Mouse (Mus musculus): ENCODE data around the gene Lurap1l.
A peak's percentile ranks its signal among the peaks of the same experiment; 100 is the strongest.
"Not testable (repeated sequence)": the region's sequence is repeated elsewhere in the genome, so short reads cannot be mapped to it uniquely, and the experiment has no call there.

The Lurap1l gene

DNA sequence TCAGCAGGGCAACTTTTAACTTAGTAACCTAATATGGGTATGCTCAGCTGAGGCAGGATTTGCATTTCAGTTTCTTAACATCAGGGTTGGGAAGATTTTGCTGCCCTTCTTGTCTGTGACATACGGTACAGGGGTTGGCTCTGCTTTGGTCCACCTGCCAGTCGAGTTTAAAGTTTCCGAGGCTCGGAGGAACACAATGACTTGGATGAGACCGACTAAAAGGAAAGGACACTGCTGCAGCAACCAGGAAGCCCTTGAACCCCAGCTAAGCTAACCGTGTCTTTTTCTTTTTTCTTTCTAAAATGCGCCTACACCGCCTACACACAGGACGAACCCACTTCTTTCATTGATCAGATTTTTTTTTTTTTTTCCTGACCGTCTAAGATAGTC, at the start of gene Lurap1l:
Lurap1l (plus strand) TSS at position 166 of the 390 bp plus-strand sequence.
- DNase-seq (ENCODE audit: low spot score): peak; percentile 82

DNA sequence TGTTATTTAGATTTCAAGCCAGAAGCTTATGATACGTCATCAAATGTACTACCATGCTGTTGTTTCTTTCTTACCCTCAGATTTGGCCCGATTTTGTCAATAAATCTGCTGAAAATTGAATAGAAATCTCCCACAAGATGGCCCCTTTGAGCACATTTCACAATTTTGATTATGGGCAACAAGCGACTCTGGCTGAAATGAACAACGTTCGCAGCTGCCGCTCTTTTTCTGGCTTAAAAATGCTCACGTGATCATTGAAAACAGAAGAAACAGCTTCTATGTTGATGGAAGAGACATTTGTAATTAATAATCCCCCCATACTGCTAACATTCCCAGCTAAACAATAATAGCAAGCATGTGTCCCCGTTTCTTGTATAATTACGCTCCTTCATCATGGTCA, 47.5 kb upstream of the Lurap1l start:
- no peak for DNase-seq (ENCODE audit: low spot score)

DNA sequence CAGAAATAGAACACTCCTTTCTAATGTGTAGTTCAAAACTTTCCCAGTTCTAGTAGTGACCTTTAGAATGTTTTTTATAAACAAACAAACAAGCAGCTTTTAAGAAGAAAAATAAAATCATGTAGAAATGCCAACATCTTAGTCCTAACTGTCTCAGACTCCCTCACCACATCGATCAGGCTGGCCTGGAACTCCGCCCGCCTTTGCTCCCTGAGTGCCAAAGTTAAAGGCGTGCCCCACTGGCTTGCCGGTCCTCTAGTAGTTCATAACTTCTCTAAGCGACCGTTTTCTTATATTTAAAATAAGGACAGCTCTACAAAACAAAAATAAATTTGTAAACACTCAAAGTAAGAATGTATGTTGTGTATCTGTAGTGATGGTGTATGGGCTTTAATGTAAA, 46.5 kb upstream of the Lurap1l start:
- DNase-seq (ENCODE audit: low spot score): no peak

DNA sequence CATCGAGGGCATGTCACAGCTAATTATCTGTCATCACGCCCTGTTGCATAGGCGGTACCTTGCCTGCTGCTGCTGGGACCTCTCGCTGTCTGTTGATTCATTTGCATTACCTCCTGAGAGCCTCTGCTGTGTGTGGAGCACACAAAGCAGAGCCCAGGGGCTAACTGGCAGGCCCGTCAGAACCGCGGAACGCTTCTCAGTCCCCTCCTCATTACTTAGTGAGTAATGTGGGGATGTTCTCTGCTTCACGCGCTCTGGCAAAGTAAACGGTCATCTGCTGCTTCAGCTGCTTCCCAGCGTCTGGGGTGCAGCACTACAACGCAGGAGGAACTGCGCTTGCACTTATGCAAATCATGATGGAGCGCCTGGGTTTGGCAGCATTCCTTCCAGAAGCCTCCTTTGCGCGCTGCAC, 45.9 kb upstream of the Lurap1l start:
- DNase-seq (ENCODE audit: low spot score): no peak

DNA sequence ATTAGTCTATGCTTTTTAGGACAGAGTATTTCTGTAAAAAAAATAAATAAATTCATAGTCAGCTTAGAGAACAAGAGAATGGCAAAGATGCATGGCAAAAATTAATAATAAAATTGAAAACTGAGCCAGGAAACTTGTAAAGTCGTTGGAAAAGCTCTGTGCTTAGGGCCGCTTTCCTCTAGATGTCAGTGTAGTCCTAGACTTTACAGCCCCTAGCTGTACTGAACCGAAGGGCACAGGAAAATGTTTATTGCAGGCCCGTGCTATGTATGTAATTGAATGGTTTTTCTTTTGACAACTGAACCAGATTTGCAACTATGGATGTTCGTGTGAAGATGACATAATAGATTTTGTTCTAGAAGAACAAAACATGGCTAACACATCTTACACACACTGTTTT, 44.4 kb upstream of the Lurap1l start:
- peak; percentile 69 for DNase-seq (ENCODE audit: low spot score)

DNA sequence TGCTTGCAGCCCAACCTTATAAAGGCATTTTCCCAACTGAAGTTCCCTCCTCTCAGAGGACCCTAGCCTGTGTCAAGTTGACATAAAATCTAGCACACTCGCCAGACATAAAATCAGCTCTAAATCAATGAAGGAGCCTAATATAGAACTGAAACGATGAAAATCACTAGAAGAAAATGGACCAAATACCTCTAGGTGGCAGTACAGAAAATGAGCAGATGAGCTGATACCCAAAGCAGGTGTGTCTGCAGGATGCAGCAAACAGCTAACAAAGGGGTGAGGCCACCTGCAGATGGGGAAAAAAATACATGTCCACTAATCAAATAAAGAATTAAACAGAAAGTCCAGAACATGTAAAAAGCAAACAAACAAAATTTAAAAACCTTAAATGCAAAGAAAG, 40.8 kb upstream of the Lurap1l start:
- DNase-seq (ENCODE audit: low spot score): no peak

DNA sequence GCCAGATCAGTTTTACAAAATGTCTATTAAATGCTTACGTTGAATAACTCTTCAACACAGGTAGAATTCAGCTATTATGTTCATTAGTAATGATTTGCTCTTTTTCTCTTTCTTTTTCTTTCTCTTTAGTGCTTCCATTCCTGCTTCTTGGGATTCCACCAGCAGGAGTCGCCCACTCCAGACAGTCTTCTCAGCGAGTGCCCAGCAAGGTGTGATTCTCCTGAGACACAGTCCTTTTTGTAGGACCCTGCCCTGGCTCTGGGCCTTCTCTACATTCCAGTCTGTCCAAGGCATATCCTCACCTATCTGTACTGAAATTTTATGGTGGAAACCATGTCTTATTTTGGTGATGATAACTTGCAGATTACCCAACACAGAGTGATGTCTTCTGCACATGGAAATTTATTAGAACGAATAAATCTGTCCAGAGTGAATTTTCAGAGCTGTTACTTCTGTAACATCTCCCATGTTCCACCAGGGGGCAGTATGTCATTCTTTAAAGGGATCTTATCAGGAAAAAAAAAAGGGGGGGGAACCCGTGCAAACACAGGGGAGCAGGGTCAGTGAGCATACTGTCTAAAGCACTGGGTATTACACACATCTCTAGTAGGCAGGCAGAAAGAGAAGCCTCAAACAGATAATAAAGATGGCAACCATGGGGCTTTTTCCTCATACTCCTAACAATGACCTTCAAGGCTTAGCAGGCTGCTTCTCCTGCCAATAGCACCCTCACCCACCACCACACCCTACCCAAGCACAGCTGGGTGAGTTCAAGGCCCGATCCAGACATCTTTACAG, 37.4 kb upstream of the Lurap1l start:
- peak; percentile 72 for DNase-seq (ENCODE audit: low spot score)

DNA sequence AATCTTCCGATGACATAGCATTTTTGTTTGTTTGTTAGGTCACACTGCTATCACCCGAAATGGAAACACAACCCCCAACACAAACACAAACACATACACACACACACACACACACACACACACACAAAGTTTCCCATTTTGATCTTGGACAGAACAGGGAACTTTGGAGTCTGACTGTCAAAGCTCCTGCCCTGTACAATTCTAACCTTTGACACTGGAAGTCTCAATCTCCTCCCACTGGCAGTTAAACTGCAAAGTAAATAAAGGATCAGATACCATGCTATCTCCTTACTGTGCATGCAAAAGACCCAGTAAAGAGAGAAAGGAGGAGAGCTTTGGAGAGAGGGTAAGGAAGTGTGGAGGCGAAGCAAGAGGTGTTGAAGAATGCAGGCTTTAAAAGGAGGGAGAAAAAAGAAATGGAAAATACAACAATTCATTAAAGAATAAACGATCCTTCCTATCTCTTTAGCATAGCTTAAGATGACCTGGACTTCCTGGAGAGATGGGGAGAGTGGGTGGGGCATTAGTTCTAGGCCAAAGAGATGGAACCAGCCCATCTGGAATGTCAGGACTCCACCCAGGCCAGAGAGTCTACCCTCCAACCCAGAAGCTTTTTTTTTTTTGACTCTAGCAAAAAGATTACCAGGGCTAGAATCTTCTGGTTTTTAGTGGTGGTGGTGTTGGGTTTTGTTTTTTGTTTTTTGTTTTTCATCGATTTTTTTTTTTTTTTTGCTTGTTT, 36.2 kb upstream of the Lurap1l start:
- DNase-seq (ENCODE audit: low spot score): peak; percentile 15

DNA sequence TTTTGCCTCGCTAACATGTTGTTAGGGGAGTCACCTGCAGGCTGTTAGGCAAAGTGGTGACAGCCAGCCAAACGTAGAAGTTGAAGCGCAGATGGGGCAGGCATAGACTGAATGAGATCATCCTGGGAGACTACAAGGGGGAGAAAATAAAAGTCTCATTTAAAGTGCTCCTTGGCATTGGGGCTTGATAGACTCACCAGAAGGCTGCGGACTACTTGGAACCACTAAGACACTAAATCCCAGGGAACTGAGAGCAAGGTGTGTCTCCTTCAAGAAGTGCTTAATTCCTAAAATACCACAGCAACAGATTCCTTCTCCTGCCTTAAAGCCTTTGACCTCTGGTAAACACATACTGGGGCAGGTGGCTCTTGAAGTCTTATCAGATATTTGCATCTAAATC, 35.4 kb upstream of the Lurap1l start:
- DNase-seq (ENCODE audit: low spot score): no peak

DNA sequence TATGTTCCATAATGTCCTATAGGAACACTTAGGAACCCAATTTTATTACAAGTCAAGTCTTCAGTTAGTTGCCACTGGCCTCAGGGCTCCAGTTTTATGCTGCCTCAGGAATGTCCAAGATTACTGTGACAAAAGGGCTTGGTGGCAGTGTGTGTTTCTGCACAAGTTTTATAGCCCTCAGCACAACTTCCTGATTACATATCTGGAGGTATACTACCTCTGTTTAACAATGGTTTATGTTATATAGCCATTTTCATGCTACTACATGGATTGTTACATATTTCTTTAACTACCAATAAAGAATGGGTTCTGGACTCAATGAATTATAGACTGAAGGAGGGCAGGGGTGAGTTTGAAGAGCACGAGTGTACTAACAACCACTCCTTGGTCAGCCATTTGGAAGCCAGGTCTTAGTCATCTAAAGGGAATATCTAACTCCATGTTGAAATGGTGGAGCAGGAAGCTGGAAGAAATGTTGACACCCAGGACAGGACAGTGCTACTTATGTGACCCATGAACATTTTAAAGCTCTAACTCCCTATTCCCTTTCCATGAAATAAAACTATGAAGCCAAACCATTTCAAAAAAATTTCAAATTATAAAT, 28.3 kb upstream of the Lurap1l start:
- DNase-seq (ENCODE audit: low spot score): no peak

DNA sequence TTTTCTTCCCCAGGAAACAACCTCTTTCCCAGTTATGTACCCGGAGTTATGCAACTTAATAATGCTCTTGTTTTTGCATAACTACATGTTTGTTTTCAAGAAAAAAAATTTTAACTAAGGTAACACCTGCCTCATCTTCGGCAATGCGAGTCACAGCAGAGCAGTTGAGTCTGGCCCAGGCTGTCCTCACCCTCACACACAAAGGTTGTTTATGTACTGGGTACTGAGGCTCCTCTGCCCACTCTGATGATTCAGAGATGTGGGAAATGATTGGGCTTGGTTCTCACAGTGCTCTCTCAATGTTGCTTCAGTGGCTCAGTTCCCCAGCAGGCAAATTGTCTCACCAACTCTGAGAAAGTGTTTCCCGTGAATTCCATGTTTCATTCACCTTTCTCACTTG, 23.8 kb upstream of the Lurap1l start:
- peak; percentile 59 for DNase-seq (ENCODE audit: low spot score)

DNA sequence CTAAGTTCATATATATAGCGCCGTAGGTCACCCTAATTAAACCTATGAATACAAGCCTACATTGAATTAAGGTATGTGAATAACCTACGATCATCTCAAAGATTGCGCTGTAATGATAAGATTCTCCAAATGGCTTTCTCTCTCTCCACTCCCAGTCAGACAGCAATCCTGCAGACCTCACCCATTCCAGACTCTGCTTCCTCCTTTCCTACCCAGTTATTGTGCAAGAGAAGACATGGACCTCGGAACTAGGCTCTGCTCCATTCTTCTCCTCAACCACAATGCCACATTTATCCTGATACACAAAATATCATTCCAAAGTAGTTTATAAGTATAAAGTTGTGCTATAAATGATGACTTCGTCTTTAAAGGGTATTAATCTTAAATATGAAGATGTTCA, 19.4 kb upstream of the Lurap1l start:
- no peak for DNase-seq (ENCODE audit: low spot score)

DNA sequence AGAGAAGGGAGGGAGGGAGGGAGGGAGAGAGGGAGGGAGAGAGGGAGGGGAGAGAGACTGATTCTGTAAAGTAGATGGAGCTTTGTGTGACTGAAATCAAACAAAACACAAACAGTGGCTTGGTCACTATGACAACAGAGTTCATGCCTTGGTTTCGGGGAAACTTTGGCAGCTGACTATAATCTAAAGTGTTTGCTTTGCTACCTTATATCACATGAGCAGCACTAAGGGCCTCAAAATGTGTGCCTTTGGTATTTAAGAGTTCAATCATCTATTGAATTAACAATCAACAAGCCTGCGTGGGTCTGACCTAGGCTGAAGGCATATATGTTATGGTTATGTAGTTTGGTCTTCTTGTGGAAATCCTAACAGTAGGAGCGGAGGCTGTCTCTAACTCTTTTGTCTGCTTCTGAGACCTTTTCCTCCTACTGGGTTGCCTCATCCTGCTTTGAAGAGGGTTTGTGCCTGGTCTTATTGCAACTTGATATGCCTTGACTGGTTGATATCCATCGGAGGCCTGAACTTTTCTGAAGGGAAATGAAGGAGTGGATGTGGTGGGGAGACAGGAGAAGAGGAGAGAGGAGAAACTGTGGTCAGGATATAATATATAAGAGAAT, 15.1 kb upstream of the Lurap1l start:
- no peak for DNase-seq (ENCODE audit: low spot score)

DNA sequence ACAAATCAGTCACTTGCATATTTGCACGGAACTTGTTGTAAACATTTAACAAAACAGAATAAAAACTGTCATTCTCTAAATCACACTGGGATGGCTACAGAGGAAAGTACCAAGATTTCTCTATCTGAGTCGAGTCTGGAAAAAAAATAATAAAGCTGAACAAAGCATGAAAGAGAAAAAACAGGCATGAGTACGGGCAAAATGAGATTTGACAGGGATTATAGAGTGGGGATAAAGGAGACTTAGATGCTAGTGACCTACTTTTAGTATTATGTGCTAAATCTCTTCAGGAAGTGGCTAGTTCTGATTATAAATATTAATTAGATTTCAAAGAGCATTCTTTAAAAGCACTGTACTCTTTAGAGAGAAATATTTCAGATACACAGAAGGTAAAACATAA, 3.7 kb upstream of the Lurap1l start:
- DNase-seq (ENCODE audit: low spot score): no peak

DNA sequence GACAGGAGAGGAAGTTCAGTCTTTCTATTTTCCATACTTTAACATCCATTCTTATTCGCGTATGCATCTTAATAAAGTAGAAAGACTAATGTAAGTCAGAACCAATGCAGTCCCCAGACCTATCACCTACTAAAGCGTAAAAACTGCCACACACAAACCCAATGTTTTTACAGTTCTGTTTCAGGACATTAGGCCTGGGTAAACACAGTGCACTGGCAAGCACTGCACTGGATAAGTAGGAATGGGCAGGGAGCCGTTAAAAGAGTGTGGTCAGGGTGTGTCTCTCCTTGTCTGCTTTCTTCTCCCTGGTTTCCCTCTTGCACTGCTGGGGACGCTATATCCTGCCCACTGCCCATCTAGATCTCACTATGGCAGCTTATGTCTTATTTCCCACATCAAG, 2.5 kb upstream of the Lurap1l start:
- no peak for DNase-seq (ENCODE audit: low spot score)

DNA sequence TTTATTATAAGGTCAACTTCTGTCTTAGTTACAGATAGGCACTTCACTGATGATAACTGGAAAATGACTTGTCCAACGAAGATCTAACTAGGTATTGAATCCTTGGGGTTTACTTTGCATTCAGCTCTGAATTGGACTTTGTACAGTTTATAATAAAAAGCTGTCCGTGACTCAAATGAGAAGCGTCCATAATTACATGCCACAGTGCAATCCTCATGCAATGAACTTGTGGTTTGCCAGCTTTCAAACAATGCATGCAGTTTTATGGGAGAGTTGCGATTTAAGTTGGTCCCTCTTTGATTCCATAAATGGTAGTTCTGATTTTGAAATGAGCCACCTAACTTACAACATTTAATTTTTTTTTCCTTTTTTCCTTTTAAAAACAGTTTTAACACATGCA, 1.5 kb upstream of the Lurap1l start:
- DNase-seq (ENCODE audit: low spot score): no peak

DNA sequence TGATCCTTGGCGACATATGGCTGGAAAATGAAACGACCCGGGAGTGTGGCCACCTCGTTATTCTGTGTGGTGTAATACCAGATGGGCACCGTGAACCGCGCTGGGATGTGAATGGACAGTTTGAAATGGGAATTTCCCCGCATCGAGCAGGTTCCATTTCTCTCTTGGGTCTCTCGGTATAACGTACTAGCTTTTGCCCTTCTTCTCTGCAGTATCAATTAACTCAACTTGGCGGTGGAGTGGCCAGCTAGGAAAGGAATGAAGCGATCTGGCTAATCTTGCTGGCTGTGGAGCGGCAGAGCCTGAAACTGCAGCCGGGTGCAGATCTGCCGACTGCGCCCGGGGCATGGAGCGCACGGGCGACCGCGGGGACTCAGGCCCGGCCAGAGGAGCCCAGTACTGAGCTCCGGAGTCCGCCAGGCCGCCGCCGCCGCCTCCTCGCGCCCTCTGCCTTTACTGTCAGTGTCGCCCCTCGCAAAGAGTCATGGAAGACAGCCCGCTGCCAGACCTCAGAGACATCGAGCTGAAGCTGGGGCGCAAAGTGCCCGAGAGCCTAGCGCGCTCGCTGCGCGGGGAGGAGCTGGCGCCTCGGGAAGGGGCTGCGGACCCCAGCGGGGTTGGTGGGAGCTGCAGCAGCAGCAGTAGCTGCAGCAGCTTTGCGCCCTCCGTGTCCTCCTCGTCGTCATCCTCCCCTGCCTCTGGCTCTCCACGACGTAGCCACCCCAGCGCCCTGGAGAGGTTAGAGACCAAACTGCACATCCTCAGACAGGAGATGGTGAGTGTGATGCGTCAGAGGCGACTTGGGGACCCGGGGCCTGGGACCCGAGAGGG, 640 bp downstream of the Lurap1l start:
- peak; percentile 60 for DNase-seq (ENCODE audit: low spot score)

DNA sequence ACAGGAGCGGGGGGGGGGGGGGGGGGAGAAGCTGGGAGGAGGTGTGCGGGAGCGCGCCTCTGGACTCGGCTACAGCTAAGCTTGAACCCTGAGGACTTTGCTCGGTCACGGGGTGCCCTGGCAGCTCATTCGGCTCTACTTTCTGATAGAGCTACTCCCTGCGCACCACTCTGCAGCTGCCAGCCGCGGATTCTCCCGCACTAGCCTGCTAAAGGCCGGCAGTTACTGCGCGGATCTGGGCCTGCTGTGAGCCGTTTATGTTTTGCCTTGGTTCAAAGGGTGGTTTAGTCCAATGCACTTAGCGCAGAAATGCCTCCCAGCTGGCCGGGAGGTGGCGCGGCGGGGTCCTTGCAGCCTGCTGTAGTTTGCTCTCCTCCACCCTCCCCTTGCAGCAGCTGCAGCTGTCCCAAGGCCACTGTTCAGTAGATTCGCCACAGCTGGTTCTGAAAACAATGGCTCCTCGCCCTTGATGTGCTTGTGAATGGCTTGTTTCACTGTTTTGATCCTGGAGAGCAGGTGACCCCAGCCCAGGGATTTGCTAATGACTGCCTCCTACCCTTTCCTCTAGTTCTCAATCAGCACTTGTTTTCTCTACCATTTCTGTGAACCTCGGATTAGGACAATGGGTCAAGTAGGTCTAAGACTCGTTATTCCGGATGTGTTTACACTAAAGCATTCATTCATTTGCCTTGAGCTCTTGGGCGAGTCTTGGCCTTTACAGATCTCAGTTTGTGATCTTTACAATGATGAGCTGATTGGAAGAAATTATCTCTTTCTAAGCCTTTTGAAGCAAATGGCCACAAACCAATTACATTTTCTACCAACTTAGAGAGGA, 1.5 kb downstream of the Lurap1l start:
- DNase-seq (ENCODE audit: low spot score): peak; percentile 90

DNA sequence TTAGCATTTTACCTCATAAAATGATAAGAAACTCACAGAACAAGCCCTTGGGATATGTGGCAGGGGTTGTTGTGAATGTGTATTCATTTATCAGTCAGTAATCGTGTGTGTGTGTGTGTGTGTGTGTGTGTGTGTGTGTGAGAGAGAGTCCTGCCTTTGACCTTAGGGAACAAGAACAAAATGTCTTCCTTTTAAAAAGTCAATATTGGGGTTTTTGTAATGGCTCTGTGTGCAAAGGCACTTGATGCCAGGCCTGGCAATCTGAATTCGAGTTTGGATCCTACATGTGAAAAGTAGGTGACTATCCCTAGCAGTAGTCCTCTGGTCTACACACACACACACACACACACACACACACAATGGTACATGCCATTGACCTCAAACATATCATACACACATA, 4.8 kb downstream of the Lurap1l start:
- DNase-seq (ENCODE audit: low spot score): no peak

DNA sequence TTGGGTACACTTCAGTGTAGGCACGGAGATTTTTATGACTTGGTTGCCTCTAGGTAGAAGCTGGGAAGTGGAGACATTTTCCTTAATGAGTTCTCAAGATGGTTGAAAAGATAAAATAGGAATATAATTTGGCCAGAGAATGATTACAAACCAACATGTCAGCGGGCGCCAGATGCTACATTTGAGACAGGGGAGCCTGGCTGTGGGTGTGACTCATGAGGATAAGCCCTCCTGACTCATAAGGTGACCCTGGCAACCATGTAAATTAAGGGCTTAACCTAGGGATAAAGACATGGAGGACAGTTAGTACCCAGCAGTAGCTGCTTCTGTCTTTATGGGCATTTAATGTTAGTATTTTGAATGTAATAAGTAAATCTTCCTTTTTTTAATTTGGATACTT, 6.2 kb downstream of the Lurap1l start:
- no peak for DNase-seq (ENCODE audit: low spot score)

DNA sequence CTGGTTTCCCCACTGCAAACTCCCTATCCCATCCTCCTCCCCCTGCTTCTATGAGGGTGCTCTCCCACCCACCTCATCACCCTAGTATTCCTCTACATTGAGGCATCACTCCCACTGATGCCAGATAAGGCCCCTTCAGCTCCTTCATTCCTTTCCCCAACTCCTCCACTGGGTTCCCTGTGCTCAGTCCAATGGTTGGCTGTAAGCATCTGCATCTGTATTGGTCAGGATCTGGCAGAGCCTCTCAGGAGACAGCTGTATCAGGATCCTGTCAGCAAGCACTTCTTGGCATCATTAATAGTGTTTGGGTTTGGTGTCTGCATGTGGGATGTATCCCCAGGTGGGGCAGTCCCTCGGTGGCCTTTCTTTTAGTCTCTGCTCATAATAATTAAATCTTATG, 6.7 kb downstream of the Lurap1l start:
- not testable (repeated sequence) for DNase-seq (ENCODE audit: low spot score)

Data from adipocyte (in vitro differentiated cells).